In genomic region chr2:91695436-91696224, GRCm38 (mm10) we compare ENCODE assay signal across 13 mouse cellular contexts. TPM values are rescaled to one million over a fixed set of nuclear protein-coding genes. Genes with fewer than 3 reads are reported as not detected.
DNase-seq lines count a peak whose midpoint lies in the region; ATAC-seq and TF ChIP-seq lines count a peak whose summit lies in the region.
"Had no signal": no experiment of that assay in that cellular context is flagged by ENCODE, and none has a peak within 500 bp of the region (broad histone marks: within the 10 kb centered on the region; RNA-seq: fewer than 3 reads in every experiment).

No protein-coding gene starts in this region.

- no peaks in the 10 kb centered on the region for H3K36me3 ChIP-seq in heart, embryonic 11.5 days (ENCODE audit: control insufficient read depth, insufficient read depth, low read length)
- H3K36me3 ChIP-seq in heart, postnatal 0 days (replicated peaks; ENCODE audit: control insufficient read depth, insufficient read depth, low read length): peaks cover 12% of the 10 kb centered on the region
- peaks cover 14% of the 10 kb centered on the region for H3K36me3 ChIP-seq in forebrain, embryonic 12.5 days (replicated peaks)
- peaks cover 6% of the 10 kb centered on the region; the same call in 1 of the 2 replicates for H3K36me3 ChIP-seq in hindbrain, embryonic 16.5 days (ENCODE audit: control insufficient read depth, insufficient read depth, low read length)

- no peak overlapping the region for H3K4me2 ChIP-seq in heart, embryonic 11.5 days
- no peak overlapping the region for H3K4me2 ChIP-seq in heart, postnatal 0 days (ENCODE audit: low read depth, low read length)
- H3K4me2 ChIP-seq in forebrain, embryonic 12.5 days: no peak overlapping the region
- H3K4me2 ChIP-seq in hindbrain, embryonic 16.5 days (ENCODE audit: low read length): no peak overlapping the region
- H3K4me2 ChIP-seq: liver, embryonic 12.5 days; midbrain, embryonic 13.5 days had no signal

- no peaks in the 10 kb centered on the region; the same call in 1 of the 2 replicates for H3K4me1 ChIP-seq in heart, embryonic 11.5 days (ENCODE audit: control insufficient read depth, insufficient read depth, low read length)
- peaks cover 15% of the 10 kb centered on the region; the same call in 1 of the 2 replicates for H3K4me1 ChIP-seq in heart, postnatal 0 days (ENCODE audit: control insufficient read depth, insufficient read depth)
- no peaks in the 10 kb centered on the region for H3K4me1 ChIP-seq in forebrain, embryonic 12.5 days
- H3K4me1 ChIP-seq in hindbrain, embryonic 16.5 days (ENCODE audit: control insufficient read depth, insufficient read depth, low read depth, low read length): no peaks in the 10 kb centered on the region
- H3K4me1 ChIP-seq: liver, embryonic 12.5 days; midbrain, embryonic 13.5 days had no signal

- H3K27ac ChIP-seq in heart, embryonic 11.5 days (ENCODE audit: low read depth, low read length): no peak overlapping the region
- H3K27ac ChIP-seq in heart, postnatal 0 days (ENCODE audit: low read depth): peak overlapping the region; percentile 57
- H3K27ac ChIP-seq in forebrain, embryonic 12.5 days: no peak overlapping the region
- H3K27ac ChIP-seq in hindbrain, embryonic 16.5 days (ENCODE audit: low read depth, low read length): no peak overlapping the region
- H3K27ac ChIP-seq: liver, embryonic 12.5 days; midbrain, embryonic 13.5 days had no signal

- H3K9ac ChIP-seq in heart, embryonic 11.5 days (ENCODE audit: low read depth, low read length): no peak overlapping the region
- no peak overlapping the region for H3K9ac ChIP-seq in heart, postnatal 0 days (replicated peaks; ENCODE audit: low read depth, low read length)
- H3K9ac ChIP-seq in forebrain, embryonic 12.5 days: no peak overlapping the region
- no peak overlapping the region for H3K9ac ChIP-seq in hindbrain, embryonic 16.5 days (ENCODE audit: low read depth, low read length)
- H3K9ac ChIP-seq: liver, embryonic 12.5 days; midbrain, embryonic 13.5 days had no signal

- WGBS in heart, embryonic 11.5 days (ENCODE audit: insufficient replicate concordance): 74% methylated on average over 10 of the region's 10 CpGs
- 51% methylated on average over 10 of the region's 10 CpGs for WGBS in heart, postnatal 0 days
- 93% methylated on average over 10 of the region's 10 CpGs for WGBS in forebrain, embryonic 12.5 days
- 94% methylated on average over 10 of the region's 10 CpGs for WGBS in hindbrain, embryonic 16.5 days

- no peak for TF ChIP-seq CTCF in heart, postnatal 0 days (IDR thresholded peaks at IDR 0.05; ENCODE audit: low read depth)

- H3K27me3 ChIP-seq in heart, embryonic 11.5 days (ENCODE audit: control insufficient read depth, insufficient read depth, low read length): no peaks in the 10 kb centered on the region
- no peaks in the 10 kb centered on the region for H3K27me3 ChIP-seq in heart, postnatal 0 days (ENCODE audit: control insufficient read depth, insufficient read depth, low read length)
- H3K27me3 ChIP-seq in forebrain, embryonic 12.5 days: no peaks in the 10 kb centered on the region
- no peaks in the 10 kb centered on the region for H3K27me3 ChIP-seq in hindbrain, embryonic 16.5 days (replicated peaks; ENCODE audit: control insufficient read depth, insufficient read depth, low read length)
- H3K27me3 ChIP-seq: liver, embryonic 12.5 days; midbrain, embryonic 13.5 days had no signal

- ATAC-seq in heart, embryonic 11.5 days (replicated peaks; ENCODE audit: insufficient number of reproducible peaks, low FRiP score, low TSS enrichment): no peak
- peak; percentile 73 for ATAC-seq in heart, postnatal 0 days (ENCODE audit: insufficient read depth, low read depth)
- ATAC-seq in forebrain, embryonic 12.5 days (ENCODE audit: low FRiP score): no peak
- ATAC-seq in hindbrain, embryonic 16.5 days: no peak
- ATAC-seq: liver, embryonic 12.5 days; midbrain, embryonic 13.5 days had no signal

- DNase-seq in heart, adult 8-10 months (ENCODE audit: low spot score): peak; percentile 18
- DNase-seq in right cerebral cortex, postnatal 25 days: peak; percentile 24
- no peak for DNase-seq in right cerebral cortex, postnatal 10 days (ENCODE audit: low spot score in 2 of 2)
- peak; percentile 47 for DNase-seq in heart, postnatal 0 days (ENCODE audit: low spot score)
- DNase-seq: cerebellum, adult 8-10 months; embryo, embryonic 11 days; kidney, adult 11 months; spleen, adult 18-20 months had no signal

- H3K9me3 ChIP-seq in heart, embryonic 11.5 days (replicated peaks; ENCODE audit: control insufficient read depth, low read length): no peaks in the 10 kb centered on the region
- no peaks in the 10 kb centered on the region for H3K9me3 ChIP-seq in heart, postnatal 0 days (replicated peaks; ENCODE audit: control insufficient read depth, low read length)
- no peaks in the 10 kb centered on the region for H3K9me3 ChIP-seq in forebrain, embryonic 12.5 days
- H3K9me3 ChIP-seq in hindbrain, embryonic 16.5 days (ENCODE audit: control insufficient read depth, low read length): no peaks in the 10 kb centered on the region
- H3K9me3 ChIP-seq: liver, embryonic 12.5 days; midbrain, embryonic 13.5 days had no signal

- no peak overlapping the region for H3K4me3 ChIP-seq in heart, embryonic 11.5 days (ENCODE audit: low read depth, low read length)
- H3K4me3 ChIP-seq in heart, postnatal 0 days (ENCODE audit: low read depth, low read length): no peak overlapping the region
- H3K4me3 ChIP-seq in forebrain, embryonic 12.5 days (replicated peaks): no peak overlapping the region
- no peak overlapping the region for H3K4me3 ChIP-seq in hindbrain, embryonic 16.5 days (ENCODE audit: low read length)
- H3K4me3 ChIP-seq: liver, embryonic 12.5 days; midbrain, embryonic 13.5 days had no signal

- TF ChIP-seq EP300 in heart, postnatal 0 days (IDR thresholded peaks at IDR 0.05; ENCODE audit: low read depth): no peak

RNA-seq across cellular contexts. Expression of gene Atg13, which starts 14.7 kb away (rescaled TPM):
- total RNA-seq in heart, adult 8-10 months (2022): 10 to 100 TPM; 50.7 to 59.6 (median 55.4) TPM
- polyA plus RNA-seq in heart, embryonic 11.5 days (2014; fragmentation: Nextera tagmentation; extraction: Ambion mirVana): 22.8 and 25.9 TPM in 2 replicates
- total RNA-seq in heart, postnatal 0 days (2014; rRNA removed; ENCODE audit: low replicate concordance): 18.2 and 30.6 TPM in 2 replicates
- polyA plus RNA-seq in heart, postnatal 0 days (2015; fragmentation: Nextera tagmentation; extraction: Ambion mirVana): 19.8 and 21.2 TPM in 2 replicates
- polyA plus RNA-seq in forebrain, embryonic 12.5 days (2016; fragmentation: Nextera tagmentation; extraction: Ambion mirVana): 29.3 and 32.1 TPM in 2 replicates
- 32.8 and 39.4 TPM in 2 replicates for polyA plus RNA-seq in hindbrain, embryonic 16.5 days (2015; fragmentation: Nextera tagmentation; extraction: Ambion mirVana)

RNA-seq across cellular contexts. Expression of gene Harbi1, which starts 15.0 kb away (rescaled TPM):
- total RNA-seq in heart, adult 8-10 months (2022): 1 to 10 TPM; 5.8 to 8.5 (median 6.5) TPM
- 10.3 and 12.5 TPM in 2 replicates for polyA plus RNA-seq in heart, embryonic 11.5 days (2014; fragmentation: Nextera tagmentation; extraction: Ambion mirVana)
- 6.3 and 27.6 TPM in 2 replicates for total RNA-seq in heart, postnatal 0 days (2014; rRNA removed; ENCODE audit: low replicate concordance)
- polyA plus RNA-seq in heart, postnatal 0 days (2015; fragmentation: Nextera tagmentation; extraction: Ambion mirVana): 10.0 and 11.1 TPM in 2 replicates
- 17.0 and 18.7 TPM in 2 replicates for polyA plus RNA-seq in forebrain, embryonic 12.5 days (2016; fragmentation: Nextera tagmentation; extraction: Ambion mirVana)
- polyA plus RNA-seq in hindbrain, embryonic 16.5 days (2015; fragmentation: Nextera tagmentation; extraction: Ambion mirVana): 16.7 and 17.9 TPM in 2 replicates

RNA-seq across cellular contexts. Expression of gene Ambra1, which starts 34.3 kb away (rescaled TPM):
- 10 to 100 TPM; 16.2 to 18.1 (median 16.6) TPM for total RNA-seq in heart, adult 8-10 months (2022)
- polyA plus RNA-seq in heart, embryonic 11.5 days (2014; fragmentation: Nextera tagmentation; extraction: Ambion mirVana): 12.1 and 12.9 TPM in 2 replicates
- 14.8 and 23.0 TPM in 2 replicates for total RNA-seq in heart, postnatal 0 days (2014; rRNA removed; ENCODE audit: low replicate concordance)
- 5.5 and 6.0 TPM in 2 replicates for polyA plus RNA-seq in heart, postnatal 0 days (2015; fragmentation: Nextera tagmentation; extraction: Ambion mirVana)
- polyA plus RNA-seq in forebrain, embryonic 12.5 days (2016; fragmentation: Nextera tagmentation; extraction: Ambion mirVana): 22.1 and 24.1 TPM in 2 replicates
- 20.8 and 27.1 TPM in 2 replicates for polyA plus RNA-seq in hindbrain, embryonic 16.5 days (2015; fragmentation: Nextera tagmentation; extraction: Ambion mirVana)

RNA-seq across cellular contexts. Expression of gene Arhgap1, which starts 46.0 kb away (rescaled TPM):
- total RNA-seq in heart, adult 8-10 months (2022): 10 to 100 TPM; 20.6 to 24.6 (median 22.2) TPM
- 186 and 191 TPM in 2 replicates for polyA plus RNA-seq in heart, embryonic 11.5 days (2014; fragmentation: Nextera tagmentation; extraction: Ambion mirVana)
- 85.7 and 109 TPM in 2 replicates for total RNA-seq in heart, postnatal 0 days (2014; rRNA removed; ENCODE audit: low replicate concordance)
- polyA plus RNA-seq in heart, postnatal 0 days (2015; fragmentation: Nextera tagmentation; extraction: Ambion mirVana): 73.9 and 76.5 TPM in 2 replicates
- 71.0 and 76.1 TPM in 2 replicates for polyA plus RNA-seq in forebrain, embryonic 12.5 days (2016; fragmentation: Nextera tagmentation; extraction: Ambion mirVana)
- 89.5 and 98.5 TPM in 2 replicates for polyA plus RNA-seq in hindbrain, embryonic 16.5 days (2015; fragmentation: Nextera tagmentation; extraction: Ambion mirVana)

RNA-seq across cellular contexts. Expression of gene Zfp408, which starts 46.0 kb away (rescaled TPM):
- total RNA-seq in heart, adult 8-10 months (2022): 1 to 10 TPM; 2.6 to 4.1 (median 2.9) TPM
- 5.8 and 6.2 TPM in 2 replicates for polyA plus RNA-seq in heart, embryonic 11.5 days (2014; fragmentation: Nextera tagmentation; extraction: Ambion mirVana)
- total RNA-seq in heart, postnatal 0 days (2014; rRNA removed; ENCODE audit: low replicate concordance): 11.1 and 17.4 TPM in 2 replicates
- polyA plus RNA-seq in heart, postnatal 0 days (2015; fragmentation: Nextera tagmentation; extraction: Ambion mirVana): 3.6 and 4.0 TPM in 2 replicates
- 8.9 and 12.6 TPM in 2 replicates for polyA plus RNA-seq in forebrain, embryonic 12.5 days (2016; fragmentation: Nextera tagmentation; extraction: Ambion mirVana)
- 9.9 and 11.4 TPM in 2 replicates for polyA plus RNA-seq in hindbrain, embryonic 16.5 days (2015; fragmentation: Nextera tagmentation; extraction: Ambion mirVana)

Comparison
In these comparisons a context has a peak if more than half of its experiments do, and no peak if none do; other contexts are left out.
1. DNase-seq: peak in heart, adult 8-10 months (single experiment), right cerebral cortex, postnatal 25 days (single experiment) and heart, postnatal 0 days (single experiment); none in right cerebral cortex, postnatal 10 days (0 of 2).